Mouse (Mus musculus): Measurements from ENCODE around the gene Crocc.

DNA sequence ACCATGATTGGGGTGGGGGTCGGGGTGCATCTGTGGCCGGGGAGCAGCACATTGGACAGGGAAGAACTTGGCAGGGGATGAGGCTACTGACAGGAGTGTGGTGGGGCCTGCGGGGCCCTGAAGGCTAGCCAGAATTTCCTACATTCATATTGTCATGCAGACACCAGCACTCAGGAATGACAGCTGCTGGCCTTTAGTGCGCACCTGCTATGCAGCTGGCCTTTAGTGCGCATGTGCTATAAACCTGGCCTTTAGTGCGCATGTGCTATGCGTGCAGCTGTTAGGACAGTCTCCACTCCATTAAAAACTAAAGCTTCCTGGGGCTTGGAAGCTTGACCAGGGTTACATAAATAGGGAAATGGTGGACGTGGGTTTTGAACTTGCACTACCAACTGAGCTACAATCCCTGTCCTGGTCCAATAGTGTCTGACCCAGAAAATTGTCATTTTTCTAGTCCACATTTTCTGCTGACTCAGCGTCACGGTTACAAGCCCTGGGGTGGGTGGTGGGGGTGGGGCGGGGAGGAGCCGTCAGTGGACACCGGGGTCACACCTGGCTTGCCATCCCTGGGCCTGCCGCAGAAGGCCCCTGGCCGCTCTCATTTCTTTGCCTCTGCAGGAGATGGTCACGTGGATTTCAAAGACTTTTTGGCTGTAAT is 46.3 kb upstream of the Crocc start:
- TF ChIP-seq CTCF (IDR thresholded peaks at IDR 0.05; ENCODE audit: extremely low read depth, insufficient read length, insufficient replicate concordance, low read depth, low read length): no peak
- no peak for TF ChIP-seq POLR2A (IDR thresholded peaks at IDR 0.05; ENCODE audit: low read depth, low read length)
